Mouse (Mus musculus) kidney, postnatal 0 days (tissue): ENCODE measurements at regions not wholly inside any gene's neighbourhood (a gene's known extent, or its start where the extent isn't known, plus 50 kb on each side); places are given as distances from the start of the nearest gene placed in this dataset.

Experiments
- ATAC-seq: fragments of 200-750 bp; cut with Nextera tagmentation; replicated peaks from 2 replicates; pipeline ENCODE4 v1.8.0; 2017; ENCODE audit warnings: low read depth, moderate number of reproducible peaks, moderate TSS enrichment, moderate library complexity; ENCODE audit not compliant: low FRiP score
- DNase-seq: peaks from one replicate; pipeline ENCODE4 v3.0.0-alpha.2; 2016; ENCODE audit warnings: low spot score
- H3K27ac ChIP-seq: fragments of 300-500 bp; sonication (generic); 2 replicates; pipeline ENCODE4 v1.5.1; 2014; ENCODE audit warnings: mild to moderate bottlenecking
- H3K27me3 ChIP-seq: fragments of 300-500 bp; sonication (generic); 2 replicates; pipeline ENCODE4 v1.6.1; 2014; ENCODE audit warnings: low read length, mixed read lengths; ENCODE audit not compliant: insufficient read depth
- H3K36me3 ChIP-seq: fragments of 300-500 bp; sonication (generic); 2 replicates; pipeline ENCODE4 v1.6.1; 2014; ENCODE audit warnings: low read length, mixed read lengths; ENCODE audit not compliant: insufficient read depth
- H3K4me1 ChIP-seq: fragments of 300-500 bp; sonication (generic); replicated peaks from 2 replicates; pipeline ENCODE4 v1.6.1; 2014; ENCODE audit warnings: antibody characterized with exemption, low read length, mixed read lengths; ENCODE audit not compliant: insufficient read depth
- H3K4me2 ChIP-seq: fragments of 300-500 bp; sonication (generic); 2 replicates; pipeline ENCODE4 v1.6.1; 2014; ENCODE audit warnings: mild to moderate bottlenecking, low read length, moderate library complexity, mixed read lengths
- H3K4me3 ChIP-seq: fragments of 300-500 bp; sonication (generic); replicated peaks from 2 replicates; pipeline ENCODE4 v1.5.1; 2014; ENCODE audit warnings: low read depth, low read length
- H3K9ac ChIP-seq: fragments of 300-500 bp; sonication (generic); 2 replicates; pipeline ENCODE4 v1.6.1; 2014; ENCODE audit warnings: low read depth, low read length
- H3K9me3 ChIP-seq: fragments of 300-500 bp; sonication (generic); replicated peaks from 2 replicates; pipeline ENCODE4 v1.6.1; 2016; ENCODE audit warnings: low read length, inconsistent platforms, mixed read lengths
- CTCF ChIP-seq: IDR thresholded peaks from 2 replicates; pipeline ENCODE4 v1.5.1; 2016; ENCODE audit warnings: antibody characterized with exemption, low read depth, mild to moderate bottlenecking, moderate library complexity
- WGBS: fragments of 180-500 bp; shearing (Covaris S2); extraction: QIAGEN DNeasy Blood & Tissue Kit; methylation state at CpG from one replicate; pipeline ENCODE4 v1.1.7; 2014; 5-methylcytosine and 5-hydroxymethylcytosine counted together

DNA sequence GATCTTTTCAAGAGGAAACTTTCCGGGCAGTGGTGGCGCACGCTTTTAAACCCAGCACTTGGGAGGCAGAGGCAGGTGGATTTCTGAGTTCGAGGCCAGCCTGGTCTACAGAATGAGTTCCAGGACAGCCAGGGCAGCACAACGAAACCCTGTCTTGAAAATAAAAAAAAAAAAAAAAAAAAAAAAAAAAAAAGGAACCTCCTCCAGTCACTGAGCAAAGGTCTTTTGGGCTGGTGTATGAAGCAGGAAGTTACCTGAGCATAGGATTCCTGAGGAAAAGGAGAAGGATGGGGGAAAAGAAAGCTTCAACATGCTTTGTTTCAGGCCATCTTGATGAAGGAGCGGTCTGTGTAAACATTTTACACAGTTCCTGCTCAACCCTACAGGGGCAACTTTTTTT is 72.9 kb upstream of the Serbp1 start:
- H3K4me3 ChIP-seq: no peak overlapping the region
- WGBS: 85% methylated on average over 6 of the region's 6 CpGs
- H3K36me3 ChIP-seq: no peaks in the 10 kb centered on the region
- DNase-seq (no peak), ATAC-seq (no peak)
- 0 out of 2 replicates have a peak, but pooled peaks cover 3% of the 10 kb centered on the region for H3K4me1 ChIP-seq
- H3K4me2 ChIP-seq: no peak overlapping the region
- TF ChIP-seq CTCF: no peak
- no peaks in the 10 kb centered on the region for H3K27me3 ChIP-seq
- H3K9me3 ChIP-seq: no peaks in the 10 kb centered on the region
- no peak overlapping the region for H3K9ac ChIP-seq
- no peak overlapping the region for H3K27ac ChIP-seq

DNA sequence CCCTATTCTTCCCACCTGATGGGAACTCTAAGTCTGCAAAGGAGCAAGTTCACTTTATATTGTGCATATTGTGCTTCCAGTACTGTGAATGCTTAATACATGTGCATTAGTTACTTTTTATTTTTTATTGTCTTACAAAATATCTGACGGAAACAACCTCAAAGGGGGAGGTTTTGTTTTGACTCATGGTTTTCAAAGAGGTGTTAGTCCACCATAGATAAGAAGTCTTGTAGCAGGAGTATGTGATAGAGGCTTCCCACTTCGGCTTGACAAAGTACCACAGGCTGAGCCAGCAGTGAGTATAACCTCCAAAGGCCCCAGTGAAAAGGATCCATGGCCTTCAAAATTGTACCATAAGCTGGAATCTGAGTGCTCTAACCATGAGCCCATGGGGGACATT is 74.0 kb upstream of the Serbp1 start:
- 0 out of 2 replicates have a peak, but pooled peaks cover 3% of the 10 kb centered on the region for H3K4me1 ChIP-seq
- H3K4me2 ChIP-seq: no peak overlapping the region
- H3K36me3 ChIP-seq: no peaks in the 10 kb centered on the region
- DNase-seq (no peak), ATAC-seq (no peak)
- no peaks in the 10 kb centered on the region for H3K27me3 ChIP-seq
- no peak for TF ChIP-seq CTCF
- no peaks in the 10 kb centered on the region for H3K9me3 ChIP-seq
- H3K9ac ChIP-seq: no peak overlapping the region
- WGBS: 81% methylated on average over 2 of the region's 2 CpGs
- H3K4me3 ChIP-seq: no peak overlapping the region
- no peak overlapping the region for H3K27ac ChIP-seq

DNA sequence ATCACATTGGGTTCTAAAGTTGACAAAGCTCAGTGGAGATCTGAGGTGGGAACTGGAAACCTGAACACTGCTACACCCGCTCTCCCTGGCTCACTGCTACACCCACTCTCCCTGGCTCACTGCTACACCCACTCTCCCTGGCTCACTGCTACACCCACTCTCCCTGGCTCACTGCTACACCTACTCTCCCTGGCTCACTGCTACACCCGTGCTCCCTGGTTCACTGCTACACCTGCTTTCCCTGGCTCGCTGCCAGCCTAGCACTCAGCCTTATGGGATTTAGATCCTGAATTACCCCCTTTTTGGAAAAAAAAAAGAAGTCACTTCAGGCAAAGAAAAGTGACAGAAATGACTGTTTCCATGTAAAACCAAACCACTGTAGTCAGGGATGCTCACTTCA is 75.2 kb upstream of the Serbp1 start:
- no peak overlapping the region for H3K27ac ChIP-seq
- DNase-seq (no peak), ATAC-seq (no peak)
- no peak for TF ChIP-seq CTCF
- H3K4me1 ChIP-seq: no peaks in the 10 kb centered on the region
- 57% methylated on average over 3 of the region's 3 CpGs for WGBS
- H3K4me2 ChIP-seq: no peak overlapping the region
- H3K27me3 ChIP-seq: no peaks in the 10 kb centered on the region
- H3K4me3 ChIP-seq: no peak overlapping the region
- H3K36me3 ChIP-seq: no peaks in the 10 kb centered on the region
- no peaks in the 10 kb centered on the region for H3K9me3 ChIP-seq
- H3K9ac ChIP-seq: no peak overlapping the region

DNA sequence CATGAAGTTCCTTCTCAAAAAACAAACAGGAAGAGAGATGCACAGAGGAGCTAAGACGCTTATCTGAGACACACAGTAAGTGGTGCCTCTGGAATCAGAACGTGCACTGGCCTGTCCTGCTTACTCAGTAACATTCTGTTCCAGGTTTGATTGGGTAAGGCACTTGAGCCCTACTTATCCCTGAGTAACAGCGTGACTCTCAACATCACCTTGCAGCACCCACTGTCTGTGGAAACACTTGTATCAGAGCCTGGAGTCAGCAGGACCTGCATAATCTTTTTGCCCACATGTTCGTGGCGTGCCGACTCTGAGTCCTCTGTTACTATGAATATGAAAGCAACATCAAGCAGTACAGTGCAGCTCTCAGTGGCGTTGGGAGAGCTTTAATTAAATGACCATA is 76.4 kb upstream of the Serbp1 start:
- no peak overlapping the region for H3K4me3 ChIP-seq
- no peaks in the 10 kb centered on the region for H3K27me3 ChIP-seq
- ATAC-seq (no peak), DNase-seq (no peak)
- WGBS: 72% methylated on average over 7 of the region's 7 CpGs
- no peak for TF ChIP-seq CTCF
- H3K4me1 ChIP-seq: no peaks in the 10 kb centered on the region
- H3K4me2 ChIP-seq: no peak overlapping the region
- H3K36me3 ChIP-seq: no peaks in the 10 kb centered on the region
- no peak overlapping the region for H3K27ac ChIP-seq
- H3K9me3 ChIP-seq: no peaks in the 10 kb centered on the region
- no peak overlapping the region for H3K9ac ChIP-seq

DNA sequence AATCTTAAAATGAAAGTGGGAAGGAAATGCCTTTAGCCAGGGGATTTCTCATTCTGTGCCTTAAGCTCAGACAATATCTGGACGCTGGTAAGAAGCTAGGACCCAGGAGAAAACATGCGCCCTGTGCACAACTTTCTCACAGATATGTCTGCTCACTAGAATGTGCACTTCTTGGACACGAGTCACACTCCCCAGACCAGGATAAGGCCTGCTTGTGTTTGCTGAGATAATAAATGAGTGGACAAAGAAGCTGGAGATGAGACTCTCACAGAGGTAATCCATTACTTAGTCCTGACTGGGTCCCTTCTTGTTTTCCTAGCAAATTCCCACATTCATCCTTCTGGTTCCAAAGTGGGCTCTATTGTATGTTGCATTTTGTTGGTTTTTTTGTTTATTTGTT is 77.4 kb upstream of the Serbp1 start:
- 77% methylated on average over 3 of the region's 3 CpGs for WGBS
- Histone ChIP-seq H3K9ac (no peak overlapping the region), H3K27ac (no peak overlapping the region), H3K27me3 (no peaks in the 10 kb centered on the region), H3K9me3 (no peaks in the 10 kb centered on the region), H3K4me2 (no peak overlapping the region), H3K4me3 (no peak overlapping the region), H3K36me3 (no peaks in the 10 kb centered on the region), H3K4me1 (no peaks in the 10 kb centered on the region)
- TF ChIP-seq CTCF: no peak
- DNase-seq (no peak), ATAC-seq (no peak)

DNA sequence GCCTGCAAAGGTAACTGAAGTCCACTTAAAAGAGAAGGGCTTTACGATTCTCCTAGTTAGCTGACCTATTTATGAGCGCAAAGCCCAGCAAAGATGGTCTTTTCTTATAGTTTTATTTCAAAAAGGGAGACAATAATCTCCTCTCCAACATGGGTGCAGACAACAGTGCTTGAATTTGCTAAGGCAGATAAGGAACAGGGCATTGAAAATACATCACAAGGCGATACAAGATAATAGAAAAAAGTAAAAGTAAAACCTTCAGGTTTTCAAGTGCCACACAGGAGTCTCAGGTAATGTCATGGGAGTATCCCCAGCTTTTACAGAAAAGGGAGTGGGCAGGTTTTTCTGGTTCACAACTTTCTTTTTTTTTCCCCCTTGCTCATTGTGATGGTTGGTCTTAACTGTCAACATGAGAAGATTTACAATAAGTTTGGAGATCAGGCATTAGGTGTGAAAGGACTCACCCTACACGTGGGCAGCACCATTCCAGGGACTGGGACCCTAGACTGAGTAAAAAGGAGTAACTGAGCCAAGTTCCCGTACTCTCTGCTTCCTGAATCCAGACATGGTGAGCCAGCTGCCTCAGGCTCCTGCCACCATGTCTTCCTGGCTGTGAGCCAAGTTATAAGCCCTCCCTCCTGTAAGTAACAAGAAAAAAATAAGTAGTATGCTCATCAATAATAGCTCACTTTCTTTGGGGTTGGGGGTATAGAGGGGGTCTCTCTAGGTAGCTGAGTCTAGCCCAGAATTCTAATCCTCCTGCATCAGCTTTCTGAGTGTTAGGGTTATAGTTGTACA is 78.1 kb upstream of the Serbp1 start:
- Histone ChIP-seq H3K4me2 (no peak overlapping the region), H3K4me1 (no peaks in the 10 kb centered on the region), H3K9me3 (no peaks in the 10 kb centered on the region), H3K9ac (no peak overlapping the region), H3K4me3 (no peak overlapping the region), H3K36me3 (no peaks in the 10 kb centered on the region), H3K27me3 (no peaks in the 10 kb centered on the region), H3K27ac (no peak overlapping the region)
- ATAC-seq (no peak), DNase-seq (no peak)
- TF ChIP-seq CTCF: no peak
- 46% methylated on average over 5 of the region's 5 CpGs for WGBS

DNA sequence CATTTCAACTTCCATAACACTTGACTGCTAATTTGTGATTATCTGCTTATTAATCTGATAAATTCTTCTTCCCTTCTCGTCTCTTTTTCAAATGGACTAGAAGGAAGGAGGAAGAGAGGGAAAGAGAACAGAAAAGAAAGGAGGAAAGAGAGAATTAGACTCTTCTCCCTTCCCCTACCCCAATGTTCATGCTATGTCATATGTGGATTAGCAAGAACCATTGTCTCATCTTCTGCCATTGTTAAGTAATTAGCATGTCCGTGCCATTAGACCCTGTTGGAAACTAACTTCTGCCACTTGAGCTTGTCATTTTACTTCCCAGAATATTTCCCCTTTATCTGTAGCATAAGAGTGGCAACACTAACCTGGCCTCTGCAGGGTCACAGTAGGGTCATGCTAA is 78.8 kb upstream of the Serbp1 start:
- Histone ChIP-seq H3K9me3 (no peaks in the 10 kb centered on the region), H3K27ac (no peak overlapping the region), H3K36me3 (no peaks in the 10 kb centered on the region), H3K4me1 (no peaks in the 10 kb centered on the region), H3K27me3 (no peaks in the 10 kb centered on the region), H3K4me2 (no peak overlapping the region), H3K4me3 (no peak overlapping the region), H3K9ac (no peak overlapping the region)
- TF ChIP-seq CTCF: no peak
- ATAC-seq: no peak
- 12% methylated on average over 2 of the region's 2 CpGs for WGBS
- DNase-seq: no peak
